Mouse (Mus musculus) heart, postnatal 0 days (tissue): Measurements from ENCODE around the gene Stoml3.

Experiments used
- CTCF ChIP-seq: IDR thresholded peaks from 2 replicates; pipeline ENCODE4 v1.5.1; 2016; ENCODE audit warnings: antibody characterized with exemption, control low read depth, low read depth
- EP300 ChIP-seq: IDR thresholded peaks from 2 replicates; pipeline ENCODE4 v1.6.1; 2016; ENCODE audit warnings: antibody characterized with exemption, low read depth

DNA sequence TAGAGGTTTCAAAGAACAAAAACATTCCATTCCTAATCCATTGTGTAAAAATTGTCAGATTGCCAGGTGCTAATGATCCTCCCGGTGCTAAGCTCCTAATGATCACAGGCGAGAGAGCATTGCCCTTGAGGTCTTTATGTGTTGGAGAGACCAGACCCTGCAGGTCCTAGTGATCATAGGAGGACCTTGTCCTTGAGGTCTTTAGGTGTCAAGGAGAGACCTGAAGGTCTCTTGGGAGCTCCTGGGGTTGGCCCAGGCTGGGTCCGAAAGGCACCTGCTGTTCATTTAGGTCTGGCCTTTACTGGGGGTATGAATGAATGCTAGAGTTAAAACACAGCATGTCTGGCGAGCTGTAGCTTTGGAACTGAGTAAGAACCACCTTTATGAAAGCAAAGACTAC lies 14.3 kb upstream of the Stoml3 start:
- TF ChIP-seq CTCF: no peak
- no peak for TF ChIP-seq EP300
